Mouse (Mus musculus): ENCODE results near the gene Scrg1. TPM values are rescaled to one million over a fixed set of nuclear protein-coding genes. Genes with fewer than 3 reads are reported as not detected.
"Not testable (repeated sequence)": the region's sequence is repeated elsewhere in the genome, so short reads cannot be mapped to it uniquely, and the experiment has no call there.

Scrg1 gene
- polyA plus RNA-seq, 1 experiment from 2014 or later, result 2.9 TPM

- 64% methylated on average over 8 of the region's 8 CpGs for WGBS
- H3K4me1 ChIP-seq (ENCODE audit: control insufficient read depth, insufficient read depth, low read length), result no peaks in the 10 kb centered on the region
- no peaks in the 10 kb centered on the region for H3K36me3 ChIP-seq (replicated peaks; ENCODE audit: control insufficient read depth, insufficient read depth, low read depth, low read length)
- no peaks in the 10 kb centered on the region for H3K9me3 ChIP-seq (replicated peaks; ENCODE audit: control insufficient read depth, low read length)
- ATAC-seq (replicated peaks; ENCODE audit: insufficient number of reproducible peaks, low FRiP score, low TSS enrichment, low read depth) (no peak), DNase-seq (ENCODE audit: low spot score) (no peak)
- no peak overlapping the region for H3K9ac ChIP-seq (replicated peaks; ENCODE audit: low read length)
- no peak overlapping the region for H3K4me3 ChIP-seq (ENCODE audit: low read depth, low read length)
- no peak overlapping the region for H3K27ac ChIP-seq (replicated peaks; ENCODE audit: low read depth, low read length)
- H3K4me2 ChIP-seq (ENCODE audit: low read depth, low read length), result no peak overlapping the region
- H3K27me3 ChIP-seq (ENCODE audit: control insufficient read depth, insufficient read depth, low read length), result no peaks in the 10 kb centered on the region
These were observed 42.7 kb downstream of the Scrg1 start for GRCm38 (mm10) chr8:57498494-57498846.

GRCm38 (mm10) chr8:57498847-57499511 is 43.3 kb downstream of the Scrg1 start:
- Histone ChIP-seq H3K27ac (replicated peaks; ENCODE audit: low read depth, low read length) (no peak overlapping the region), H3K9me3 (replicated peaks; ENCODE audit: control insufficient read depth, low read length) (no peaks in the 10 kb centered on the region), H3K36me3 (replicated peaks; ENCODE audit: control insufficient read depth, insufficient read depth, low read depth, low read length) (no peaks in the 10 kb centered on the region), H3K4me2 (ENCODE audit: low read depth, low read length) (no peak overlapping the region), H3K4me1 (ENCODE audit: control insufficient read depth, insufficient read depth, low read length) (no peaks in the 10 kb centered on the region), H3K27me3 (ENCODE audit: control insufficient read depth, insufficient read depth, low read length) (no peaks in the 10 kb centered on the region), H3K9ac (replicated peaks; ENCODE audit: low read length) (no peak overlapping the region), H3K4me3 (ENCODE audit: low read depth, low read length) (no peak overlapping the region)
- 72% methylated on average over 17 of the region's 17 CpGs for WGBS
- DNase-seq (ENCODE audit: low spot score) (no peak), ATAC-seq (replicated peaks; ENCODE audit: insufficient number of reproducible peaks, low FRiP score, low TSS enrichment, low read depth) (no peak)

- ATAC-seq (replicated peaks; ENCODE audit: insufficient number of reproducible peaks, low FRiP score, low TSS enrichment, low read depth), result no peak
- H3K36me3 ChIP-seq (replicated peaks; ENCODE audit: control insufficient read depth, insufficient read depth, low read depth, low read length), result no peaks in the 10 kb centered on the region
- H3K4me3 ChIP-seq (ENCODE audit: low read depth, low read length), result no peak overlapping the region
- no peak overlapping the region for H3K4me2 ChIP-seq (ENCODE audit: low read depth, low read length)
- no peaks in the 10 kb centered on the region for H3K9me3 ChIP-seq (replicated peaks; ENCODE audit: control insufficient read depth, low read length)
- no peak overlapping the region for H3K9ac ChIP-seq (replicated peaks; ENCODE audit: low read length)
- peak; percentile 81 for DNase-seq (ENCODE audit: low spot score)
- no peaks in the 10 kb centered on the region for H3K27me3 ChIP-seq (ENCODE audit: control insufficient read depth, insufficient read depth, low read length)
- H3K27ac ChIP-seq (replicated peaks; ENCODE audit: low read depth, low read length), result no peak overlapping the region
- H3K4me1 ChIP-seq (ENCODE audit: control insufficient read depth, insufficient read depth, low read length), result no peaks in the 10 kb centered on the region
- 53% methylated on average over 5 of the region's 5 CpGs for WGBS
These were observed 47.9 kb downstream of the Scrg1 start for GRCm38 (mm10) chr8:57503641-57504040.

DNA sequence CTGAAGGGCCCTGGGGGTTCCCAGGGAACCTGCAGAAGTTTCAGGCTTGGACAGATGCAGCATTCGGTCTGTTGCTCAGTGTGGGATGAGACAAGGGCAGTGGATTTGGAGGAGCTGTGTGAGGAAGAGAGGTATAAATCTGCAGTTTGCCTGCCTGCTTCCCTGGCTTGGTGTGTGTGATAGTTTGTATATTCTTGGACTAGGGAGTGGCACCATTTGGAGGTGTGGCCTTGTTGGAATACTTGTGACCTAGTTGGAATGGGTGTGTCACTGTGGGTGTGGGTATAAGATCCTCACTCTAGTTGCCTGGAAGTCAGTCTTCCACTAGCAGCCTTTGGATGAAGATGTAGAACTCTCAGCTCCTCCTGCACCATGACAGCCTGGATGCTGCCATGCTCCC is 49.8 kb downstream of the Scrg1 start:
- 93% methylated on average over 1 of the region's 1 CpGs for WGBS
- not testable (repeated sequence) for H3K27ac ChIP-seq (replicated peaks; ENCODE audit: low read depth, low read length); DNase-seq (ENCODE audit: low spot score); H3K4me1 ChIP-seq (ENCODE audit: control insufficient read depth, insufficient read depth, low read length); H3K9me3 ChIP-seq (replicated peaks; ENCODE audit: control insufficient read depth, low read length); H3K4me2 ChIP-seq (ENCODE audit: low read depth, low read length); H3K27me3 ChIP-seq (ENCODE audit: control insufficient read depth, insufficient read depth, low read length); ATAC-seq (replicated peaks; ENCODE audit: insufficient number of reproducible peaks, low FRiP score, low TSS enrichment, low read depth); H3K9ac ChIP-seq (replicated peaks; ENCODE audit: low read length); H3K4me3 ChIP-seq (ENCODE audit: low read depth, low read length); H3K36me3 ChIP-seq (replicated peaks; ENCODE audit: control insufficient read depth, insufficient read depth, low read depth, low read length)

DNA sequence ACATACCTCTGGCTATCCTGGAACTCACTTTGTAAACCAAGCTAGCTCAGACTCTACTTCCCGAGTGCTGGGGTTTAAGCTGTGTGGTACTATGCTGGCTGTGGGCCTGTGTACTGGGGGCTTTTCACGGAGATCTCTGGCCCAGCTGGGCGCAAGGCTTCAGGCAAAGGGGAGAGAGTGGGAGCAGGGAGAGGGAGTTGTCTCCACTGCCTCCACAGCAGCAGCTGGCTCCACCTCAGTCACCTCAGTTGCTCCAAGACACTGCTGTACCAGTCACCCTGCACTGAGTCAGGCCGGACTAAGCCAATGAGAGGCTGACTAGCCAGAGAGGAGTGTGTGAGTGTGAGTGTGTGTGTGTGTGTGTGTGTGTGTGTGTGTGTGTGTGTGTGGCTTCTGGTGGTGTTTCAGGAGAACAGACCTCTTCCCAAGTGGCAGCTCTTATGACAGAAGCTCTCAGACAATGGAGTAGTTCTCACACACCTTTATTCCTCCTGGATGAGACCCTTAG is 51.9 kb downstream of the Scrg1 start:
- H3K4me1 ChIP-seq (ENCODE audit: control insufficient read depth, insufficient read depth, low read length), result no peaks in the 10 kb centered on the region
- ATAC-seq (replicated peaks; ENCODE audit: insufficient number of reproducible peaks, low FRiP score, low TSS enrichment, low read depth) (no peak), DNase-seq (ENCODE audit: low spot score) (no peak)
- no peak overlapping the region for H3K27ac ChIP-seq (replicated peaks; ENCODE audit: low read depth, low read length)
- no peaks in the 10 kb centered on the region for H3K27me3 ChIP-seq (ENCODE audit: control insufficient read depth, insufficient read depth, low read length)
- no peaks in the 10 kb centered on the region for H3K9me3 ChIP-seq (replicated peaks; ENCODE audit: control insufficient read depth, low read length)
- no peak overlapping the region for H3K9ac ChIP-seq (replicated peaks; ENCODE audit: low read length)
- no peak overlapping the region for H3K4me2 ChIP-seq (ENCODE audit: low read depth, low read length)
- H3K36me3 ChIP-seq (replicated peaks; ENCODE audit: control insufficient read depth, insufficient read depth, low read depth, low read length), result no peaks in the 10 kb centered on the region
- WGBS, result 83% methylated on average over 4 of the region's 4 CpGs
- no peak overlapping the region for H3K4me3 ChIP-seq (ENCODE audit: low read depth, low read length)

- WGBS, result 81% methylated on average over 4 of the region's 4 CpGs
- no peak overlapping the region for H3K27ac ChIP-seq (replicated peaks; ENCODE audit: low read depth, low read length)
- no peak overlapping the region for H3K4me2 ChIP-seq (ENCODE audit: low read depth, low read length)
- H3K4me1 ChIP-seq (ENCODE audit: control insufficient read depth, insufficient read depth, low read length), result no peaks in the 10 kb centered on the region
- no peaks in the 10 kb centered on the region for H3K9me3 ChIP-seq (replicated peaks; ENCODE audit: control insufficient read depth, low read length)
- ATAC-seq (replicated peaks; ENCODE audit: insufficient number of reproducible peaks, low FRiP score, low TSS enrichment, low read depth), result no peak
- H3K4me3 ChIP-seq (ENCODE audit: low read depth, low read length), result no peak overlapping the region
- no peaks in the 10 kb centered on the region for H3K36me3 ChIP-seq (replicated peaks; ENCODE audit: control insufficient read depth, insufficient read depth, low read depth, low read length)
- DNase-seq (ENCODE audit: low spot score), result no peak
- no peak overlapping the region for H3K9ac ChIP-seq (replicated peaks; ENCODE audit: low read length)
- H3K27me3 ChIP-seq (ENCODE audit: control insufficient read depth, insufficient read depth, low read length), result no peaks in the 10 kb centered on the region
These were observed 52.9 kb downstream of the Scrg1 start for GRCm38 (mm10) chr8:57508657-57509056.

DNA sequence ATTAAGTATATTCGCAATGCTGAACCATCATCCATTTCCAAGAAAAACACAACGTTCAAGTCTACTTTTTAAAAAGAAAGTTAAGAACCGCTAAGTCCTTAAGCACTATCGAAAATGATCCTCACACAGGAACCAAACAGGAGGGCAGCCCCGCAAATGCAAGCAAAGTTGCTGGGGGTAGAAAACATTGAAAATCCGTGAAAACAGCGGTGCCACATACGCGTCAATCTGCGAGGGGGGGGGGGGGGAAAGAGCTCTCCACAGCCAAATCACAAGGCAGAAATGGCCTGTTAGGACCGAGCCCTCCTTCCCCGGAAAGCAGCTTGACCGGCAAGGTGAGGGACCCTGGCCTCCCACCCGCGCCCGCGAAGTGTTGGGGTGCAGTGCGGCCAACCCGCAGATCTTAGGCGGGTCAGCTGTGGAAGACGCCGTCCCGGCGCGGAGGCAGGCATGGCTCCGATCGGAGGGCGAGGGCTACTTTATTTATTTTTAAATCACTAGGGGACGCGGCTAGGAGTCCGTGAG is 55.1 kb downstream of the Scrg1 start:
- H3K9ac ChIP-seq (replicated peaks; ENCODE audit: low read length), result peak overlapping the region; percentile 88
- H3K27ac ChIP-seq (replicated peaks; ENCODE audit: low read depth, low read length), result peak overlapping the region; percentile 87
- H3K4me3 ChIP-seq (ENCODE audit: low read depth, low read length), result peak overlapping the region; percentile 66
- ATAC-seq (replicated peaks; ENCODE audit: insufficient number of reproducible peaks, low FRiP score, low TSS enrichment, low read depth), result no peak
- H3K4me1 ChIP-seq (ENCODE audit: control insufficient read depth, insufficient read depth, low read length), result no peaks in the 10 kb centered on the region
- 0 out of 2 replicates have a peak, but pooled peaks cover 2% of the 10 kb centered on the region for H3K36me3 ChIP-seq (replicated peaks; ENCODE audit: control insufficient read depth, insufficient read depth, low read depth, low read length)
- 1% methylated on average over 30 of the region's 31 CpGs for WGBS
- H3K4me2 ChIP-seq (ENCODE audit: low read depth, low read length), result peak overlapping the region; percentile 81
- H3K27me3 ChIP-seq (ENCODE audit: control insufficient read depth, insufficient read depth, low read length), result no peaks in the 10 kb centered on the region
- H3K9me3 ChIP-seq (replicated peaks; ENCODE audit: control insufficient read depth, low read length), result no peaks in the 10 kb centered on the region
- DNase-seq (ENCODE audit: low spot score), result peak; percentile 51

DNA sequence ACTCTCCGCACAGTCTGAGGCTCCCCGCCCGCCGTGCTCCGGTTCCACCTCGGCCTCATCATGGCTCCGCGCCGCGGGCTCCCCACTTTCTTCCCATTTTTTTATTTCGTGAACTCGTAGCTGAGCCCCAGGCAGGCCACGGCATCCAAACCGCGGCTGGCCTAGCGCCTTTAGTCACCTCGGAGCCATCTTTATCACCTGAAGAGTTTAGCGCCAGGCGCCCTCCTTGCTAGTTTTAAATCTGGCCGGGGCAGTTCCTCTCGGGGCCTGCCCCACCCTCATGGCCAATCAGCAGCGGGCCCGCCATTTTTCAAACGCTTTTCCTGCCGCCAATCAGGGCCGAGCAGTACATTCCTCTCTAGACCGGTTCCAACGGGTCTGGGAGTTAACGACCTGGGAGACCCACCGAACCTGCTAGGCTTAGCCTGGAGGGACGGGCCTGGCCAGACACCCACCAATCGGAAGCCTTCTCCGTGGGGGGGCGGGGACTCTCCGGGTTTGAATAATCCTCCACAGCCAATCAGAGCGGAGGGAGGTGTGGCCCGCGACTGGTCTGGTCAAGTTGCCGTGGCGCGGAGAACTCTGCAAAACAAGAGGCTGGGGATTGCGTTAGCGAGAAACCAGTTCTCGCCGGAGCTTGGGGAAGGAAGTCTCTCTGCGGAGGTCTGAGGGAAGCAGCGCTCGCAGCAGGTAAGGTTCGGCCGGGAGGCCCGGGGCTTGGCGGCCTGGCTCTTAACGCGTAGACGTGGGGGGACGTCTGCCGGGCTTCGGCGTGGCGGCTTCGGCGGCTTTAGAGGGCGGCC is 55.8 kb downstream of the Scrg1 start, which contains the start of gene Hmgb2:
Hmgb2 (plus strand) TSS at position 592 of the 803 bp plus-strand sequence.
- Histone ChIP-seq H3K27me3 (ENCODE audit: control insufficient read depth, insufficient read depth, low read length) (no peaks in the 10 kb centered on the region), H3K36me3 (replicated peaks; ENCODE audit: control insufficient read depth, insufficient read depth, low read depth, low read length) (0 out of 2 replicates have a peak, but pooled peaks cover 2% of the 10 kb centered on the region), H3K27ac (replicated peaks; ENCODE audit: low read depth, low read length) (peak within 1 kb of the TSS; percentile 100), H3K4me1 (ENCODE audit: control insufficient read depth, insufficient read depth, low read length) (no peaks in the 10 kb centered on the region), H3K9me3 (replicated peaks; ENCODE audit: control insufficient read depth, low read length) (no peaks in the 10 kb centered on the region), H3K4me3 (ENCODE audit: low read depth, low read length) (peak within 1 kb of the TSS; percentile 95), H3K4me2 (ENCODE audit: low read depth, low read length) (peak within 1 kb of the TSS; percentile 81), H3K9ac (replicated peaks; ENCODE audit: low read length) (peak within 1 kb of the TSS; percentile 100)
- under 1% methylated on average over 63 of the region's 63 CpGs for WGBS
- peak; percentile 100 for ATAC-seq (replicated peaks; ENCODE audit: insufficient number of reproducible peaks, low FRiP score, low TSS enrichment, low read depth)
- DNase-seq (ENCODE audit: low spot score), result peak; percentile 100
